ENCODE assay signal across 24 mouse cellular contexts in genomic region chr8:121462092-121462491, GRCm38 (mm10).
"Had no signal": no experiment of that assay in that cellular context is flagged by ENCODE, and none has a peak within 500 bp of the region (broad histone marks: within the 10 kb centered on the region; RNA-seq: fewer than 3 reads in every experiment).

No protein-coding gene starts in this region.

- H3K4me1 ChIP-seq: hindbrain, embryonic 13.5 days; liver, embryonic 12.5 days had no signal

- ATAC-seq: hindbrain, postnatal 0 days; intestine, embryonic 16.5 days; liver, embryonic 12.5 days had no signal

- H3K4me2 ChIP-seq: heart, embryonic 11.5 days; heart, embryonic 13.5 days; heart, embryonic 15.5 days; hindbrain, embryonic 13.5 days; hindbrain, embryonic 15.5 days; kidney, embryonic 15.5 days; limb, embryonic 13.5 days; limb, embryonic 15.5 days; liver, embryonic 12.5 days had no signal

- H3K27ac ChIP-seq: heart, embryonic 13.5 days; heart, embryonic 15.5 days; hindbrain, embryonic 13.5 days; hindbrain, embryonic 15.5 days; hindbrain, postnatal 0 days; kidney, embryonic 15.5 days; kidney, postnatal 0 days; left cerebral cortex, adult 2 months; limb, embryonic 13.5 days; limb, embryonic 15.5 days; liver, embryonic 12.5 days; liver, embryonic 14.5 days had no signal

- DNase-seq: gastrocnemius, postnatal 14 days; gastrocnemius, postnatal 36 days; heart, adult 18-20 months; kidney, adult 11 months; kidney, adult 2 months; kidney, adult 9 months; kidney, postnatal 14 days; kidney, postnatal 36 days; layer of hippocampus, adult 9-11 months; left cerebral cortex, postnatal 4 days had no signal

- H3K36me3 ChIP-seq: heart, embryonic 13.5 days; heart, embryonic 15.5 days; hindbrain, embryonic 13.5 days; hindbrain, embryonic 15.5 days; kidney, embryonic 15.5 days; limb, embryonic 13.5 days; limb, embryonic 15.5 days; liver, embryonic 12.5 days had no signal

- H3K9ac ChIP-seq: heart, embryonic 13.5 days; heart, embryonic 15.5 days; hindbrain, embryonic 13.5 days; hindbrain, embryonic 15.5 days; kidney, embryonic 15.5 days; limb, embryonic 13.5 days; limb, embryonic 15.5 days; liver, embryonic 12.5 days; liver, embryonic 14.5 days had no signal

- H3K4me3 ChIP-seq: heart, embryonic 13.5 days; heart, embryonic 15.5 days; hindbrain, embryonic 13.5 days; hindbrain, embryonic 15.5 days; kidney, embryonic 15.5 days; left cerebral cortex, adult 2 months; limb, embryonic 13.5 days; limb, embryonic 15.5 days; liver, embryonic 12.5 days had no signal

- H3K9me3 ChIP-seq: heart, embryonic 13.5 days; heart, embryonic 15.5 days; hindbrain, embryonic 13.5 days; hindbrain, embryonic 15.5 days; kidney, embryonic 15.5 days; limb, embryonic 13.5 days; limb, embryonic 15.5 days had no signal

- H3K27me3 ChIP-seq: heart, embryonic 13.5 days; heart, embryonic 15.5 days; hindbrain, embryonic 13.5 days; hindbrain, embryonic 15.5 days; kidney, embryonic 15.5 days; liver, embryonic 12.5 days had no signal
